Comparison of ENCODE assay signal across 37 mouse cellular contexts in the genomic region with DNA sequence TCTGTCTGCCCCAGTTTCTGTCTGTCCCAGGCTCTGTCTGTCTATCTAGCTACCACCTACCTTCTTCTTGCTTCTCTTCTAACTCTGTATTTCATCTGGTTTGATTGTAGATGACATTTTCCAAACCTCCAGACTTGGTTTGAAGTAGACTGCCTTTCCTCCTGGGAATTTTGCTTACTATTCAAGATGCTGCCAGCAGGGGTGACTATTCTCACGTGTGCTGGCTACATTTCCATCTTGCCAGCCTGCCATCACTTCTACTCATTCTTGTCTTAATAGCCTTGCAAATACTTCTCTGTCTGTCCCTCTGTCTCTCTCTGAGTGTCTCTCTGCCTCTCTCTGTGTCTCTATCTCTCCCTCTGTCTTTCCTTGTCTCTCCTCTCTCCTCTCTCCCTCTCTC. TPM values are rescaled to one million over a fixed set of nuclear protein-coding genes. Genes with fewer than 3 reads are reported as not detected.
DNase-seq lines count a peak whose midpoint lies in the region; ATAC-seq and TF ChIP-seq lines count a peak whose summit lies in the region.
"Had no signal": no experiment of that assay in that cellular context is flagged by ENCODE, and none has a peak within 500 bp of the region (broad histone marks: within the 10 kb centered on the region; RNA-seq: fewer than 3 reads in every experiment).

No protein-coding gene starts in this region.

- H3K36me3 ChIP-seq in kidney, postnatal 0 days (ENCODE audit: insufficient read depth, low read length), result no peaks in the 10 kb centered on the region
- no peaks in the 10 kb centered on the region for H3K36me3 ChIP-seq in midbrain, postnatal 0 days (ENCODE audit: insufficient read depth, low read length)
- H3K36me3 ChIP-seq in midbrain, embryonic 16.5 days (ENCODE audit: control insufficient read depth, insufficient read depth, low read length), result no peaks in the 10 kb centered on the region
- no peaks in the 10 kb centered on the region for H3K36me3 ChIP-seq in stomach, postnatal 0 days (ENCODE audit: control insufficient read depth, insufficient read depth, low read length)
- H3K36me3 ChIP-seq: embryonic facial prominence, embryonic 10.5 days; embryonic facial prominence, embryonic 15.5 days; hindbrain, embryonic 15.5 days; liver, embryonic 13.5 days; stomach, embryonic 15.5 days had no signal

- H3K9ac ChIP-seq in kidney, postnatal 0 days (ENCODE audit: low read depth, low read length), result no peak overlapping the region
- no peak overlapping the region for H3K9ac ChIP-seq in midbrain, postnatal 0 days (replicated peaks; ENCODE audit: low read length, poor library complexity, severe bottlenecking)
- no peak overlapping the region for H3K9ac ChIP-seq in midbrain, embryonic 16.5 days (ENCODE audit: low read depth, low read length)
- no peak overlapping the region for H3K9ac ChIP-seq in stomach, postnatal 0 days (ENCODE audit: low read length)
- H3K9ac ChIP-seq: embryonic facial prominence, embryonic 15.5 days; hindbrain, embryonic 15.5 days; liver, embryonic 13.5 days; stomach, embryonic 15.5 days had no signal

- TF ChIP-seq EP300 in stomach, postnatal 0 days (optimal IDR thresholded peaks at IDR 0.05), result no peak

- ATAC-seq in kidney, postnatal 0 days (replicated peaks; ENCODE audit: low FRiP score, low read depth), result no peak
- no peak for ATAC-seq in midbrain, postnatal 0 days (ENCODE audit: low FRiP score)
- no peak for ATAC-seq in midbrain, embryonic 16.5 days
- no peak for ATAC-seq in stomach, postnatal 0 days (ENCODE audit: low FRiP score, low TSS enrichment)
- ATAC-seq: forebrain, embryonic 14.5 days had no signal

- H3K4me3 ChIP-seq in kidney, postnatal 0 days (replicated peaks; ENCODE audit: low read depth, low read length), result no peak overlapping the region
- H3K4me3 ChIP-seq in midbrain, postnatal 0 days (ENCODE audit: low read depth, low read length), result no peak overlapping the region
- no peak overlapping the region for H3K4me3 ChIP-seq in midbrain, embryonic 16.5 days (ENCODE audit: low read depth, low read length)
- no peak overlapping the region for H3K4me3 ChIP-seq in stomach, postnatal 0 days (ENCODE audit: low read depth, low read length)
- H3K4me3 ChIP-seq: embryonic facial prominence, embryonic 10.5 days; embryonic facial prominence, embryonic 15.5 days; gastrocnemius, adult 2 months; hindbrain, embryonic 15.5 days; liver, embryonic 13.5 days; stomach, embryonic 15.5 days had no signal

- DNase-seq in kidney, postnatal 0 days (ENCODE audit: low spot score), result no peak
- no peak for DNase-seq in kidney, postnatal 25 days
- no peak for DNase-seq in midbrain, postnatal 0 days (ENCODE audit: low spot score)
- DNase-seq in ZHBTc4 (ENCODE audit: low read depth, low spot score), result peak; percentile 30
- no peak for DNase-seq in stomach, postnatal 0 days (ENCODE audit: low spot score)
- no peak for DNase-seq in embryo, embryonic 11 days
- DNase-seq: adrenal gland, postnatal 10 days; B cell, adult 2 months; cerebellum, adult 11-12 months; cerebellum, adult 9-11 months; gastrocnemius, postnatal 36 days; heart, adult 18-20 months; heart, postnatal 4 days; kidney, adult 8-10 months; kidney, postnatal 10 days; left cerebral cortex, postnatal 4 days; liver, embryonic 13.5 days; lung, adult 18-20 months; lung, postnatal 14 days; right cerebral cortex, postnatal 25 days; thymus, adult 18-20 months; thymus, postnatal 25 days had no signal

- peak; percentile 7; the same call in 1 of the 2 replicates for TF ChIP-seq CTCF in kidney, postnatal 0 days (IDR thresholded peaks at IDR 0.05; ENCODE audit: low read depth)
- TF ChIP-seq CTCF in midbrain, postnatal 0 days (IDR thresholded peaks at IDR 0.05), result peak; percentile 16; the same call in 1 of the 2 replicates
- TF ChIP-seq CTCF in stomach, postnatal 0 days (IDR thresholded peaks at IDR 0.05; ENCODE audit: low read depth), result peak; percentile 43

- no peaks in the 10 kb centered on the region for H3K9me3 ChIP-seq in kidney, postnatal 0 days (replicated peaks; ENCODE audit: low read length)
- H3K9me3 ChIP-seq in midbrain, postnatal 0 days (ENCODE audit: low read length), result no peaks in the 10 kb centered on the region
- H3K9me3 ChIP-seq in midbrain, embryonic 16.5 days (replicated peaks; ENCODE audit: control insufficient read depth, low read length, poor library complexity, severe bottlenecking), result no peaks in the 10 kb centered on the region
- no peaks in the 10 kb centered on the region for H3K9me3 ChIP-seq in stomach, postnatal 0 days (ENCODE audit: control insufficient read depth, low read length)
- H3K9me3 ChIP-seq: embryonic facial prominence, embryonic 10.5 days; embryonic facial prominence, embryonic 15.5 days; hindbrain, embryonic 15.5 days; liver, embryonic 13.5 days; stomach, embryonic 15.5 days had no signal

- H3K27me3 ChIP-seq in kidney, postnatal 0 days (ENCODE audit: insufficient read depth, low read length), result no peaks in the 10 kb centered on the region
- H3K27me3 ChIP-seq in midbrain, postnatal 0 days (ENCODE audit: insufficient read depth, low read length), result no peaks in the 10 kb centered on the region
- no peaks in the 10 kb centered on the region for H3K27me3 ChIP-seq in midbrain, embryonic 16.5 days (ENCODE audit: control insufficient read depth, insufficient read depth, low read depth, low read length)
- no peaks in the 10 kb centered on the region for H3K27me3 ChIP-seq in stomach, postnatal 0 days (ENCODE audit: control insufficient read depth, insufficient read depth, low read length)
- H3K27me3 ChIP-seq: embryonic facial prominence, embryonic 15.5 days; hindbrain, embryonic 15.5 days; stomach, embryonic 15.5 days had no signal

- no peak overlapping the region for H3K4me2 ChIP-seq in kidney, postnatal 0 days (ENCODE audit: low read length)
- no peak overlapping the region for H3K4me2 ChIP-seq in midbrain, postnatal 0 days (ENCODE audit: low read depth, low read length, poor library complexity, severe bottlenecking)
- H3K4me2 ChIP-seq in midbrain, embryonic 16.5 days (ENCODE audit: low read length), result no peak overlapping the region
- H3K4me2 ChIP-seq in stomach, postnatal 0 days (replicated peaks; ENCODE audit: low read depth), result no peak overlapping the region
- H3K4me2 ChIP-seq: embryonic facial prominence, embryonic 15.5 days; heart, embryonic 11.5 days; hindbrain, embryonic 15.5 days; liver, embryonic 13.5 days; stomach, embryonic 15.5 days had no signal

- H3K27ac ChIP-seq in kidney, postnatal 0 days, result no peak overlapping the region
- H3K27ac ChIP-seq in midbrain, postnatal 0 days (ENCODE audit: low read depth, low read length), result no peak overlapping the region
- no peak overlapping the region for H3K27ac ChIP-seq in midbrain, embryonic 16.5 days (ENCODE audit: low read length)
- no peak overlapping the region for H3K27ac ChIP-seq in stomach, postnatal 0 days (replicated peaks)
- H3K27ac ChIP-seq: embryonic facial prominence, embryonic 10.5 days; embryonic facial prominence, embryonic 15.5 days; gastrocnemius, adult 2 months; hindbrain, embryonic 15.5 days; liver, embryonic 13.5 days; stomach, embryonic 15.5 days had no signal

- WGBS in kidney, postnatal 0 days, result 43% methylated on average over 1 of the region's 1 CpGs
- WGBS in midbrain, postnatal 0 days, result 4% methylated on average over 1 of the region's 1 CpGs
- 17% methylated on average over 1 of the region's 1 CpGs for WGBS in midbrain, embryonic 16.5 days
- WGBS in stomach, postnatal 0 days, result 40% methylated on average over 1 of the region's 1 CpGs

- H3K4me1 ChIP-seq in kidney, postnatal 0 days (replicated peaks; ENCODE audit: insufficient read depth, low read length), result no peaks in the 10 kb centered on the region
- H3K4me1 ChIP-seq in midbrain, postnatal 0 days (ENCODE audit: insufficient read depth, low read length), result no peaks in the 10 kb centered on the region
- peaks cover 6% of the 10 kb centered on the region; the same call in 1 of the 2 replicates for H3K4me1 ChIP-seq in midbrain, embryonic 16.5 days (ENCODE audit: control insufficient read depth, insufficient read depth, low read length)
- H3K4me1 ChIP-seq in stomach, postnatal 0 days (replicated peaks; ENCODE audit: control insufficient read depth, insufficient read depth), result no peaks in the 10 kb centered on the region

RNA-seq across cellular contexts. Expression of gene Prss22, which starts 2.5 kb away (rescaled TPM):
- 0.43 and 0.72 TPM in 2 replicates for polyA plus RNA-seq in kidney, postnatal 0 days (2015; fragmentation: Nextera tagmentation; extraction: Ambion mirVana)
- not detected in 2 replicates for total RNA-seq in midbrain, postnatal 0 days (2014; rRNA removed)
- 0.17 TPM in 1 of 2 replicates, not detected in the other for polyA plus RNA-seq in midbrain, postnatal 0 days (2015; fragmentation: Nextera tagmentation; extraction: Ambion mirVana)
- polyA plus RNA-seq in midbrain, embryonic 16.5 days (2015; fragmentation: Nextera tagmentation; extraction: Ambion mirVana), result not detected in 2 replicates
- 3.4 and 4.8 TPM in 2 replicates for polyA plus RNA-seq in stomach, postnatal 0 days (2015; fragmentation: Nextera tagmentation; extraction: Ambion mirVana)
- total RNA-seq: adrenal gland, postnatal 10 days; common myeloid progenitor, adult 5-6 weeks; gastrocnemius, adult 2 months; gastrocnemius, postnatal 36 days; heart, adult 18-20 months; heart, postnatal 4 days; layer of hippocampus, postnatal 14 days; left cerebral cortex, postnatal 4 days had no signal
- polyA plus RNA-seq: forebrain, embryonic 14.5 days; heart, embryonic 11.5 days; heart, embryonic 16.5 days; hindbrain, embryonic 15.5 days; intestine, embryonic 14.5 days; liver, embryonic 13.5 days; neural tube, embryonic 14.5 days had no signal

RNA-seq across cellular contexts. Expression of gene Prss30, which starts 15.1 kb away (rescaled TPM):
- 0.18 and 0.25 TPM in 2 replicates for polyA plus RNA-seq in kidney, postnatal 0 days (2015; fragmentation: Nextera tagmentation; extraction: Ambion mirVana)
- 1.8 TPM in 1 of 2 replicates, not detected in the other for total RNA-seq in midbrain, postnatal 0 days (2014; rRNA removed)
- polyA plus RNA-seq in midbrain, postnatal 0 days (2015; fragmentation: Nextera tagmentation; extraction: Ambion mirVana), result 0.15 and 0.17 TPM in 2 replicates
- polyA plus RNA-seq in midbrain, embryonic 16.5 days (2015; fragmentation: Nextera tagmentation; extraction: Ambion mirVana), result 0.24 TPM in 1 of 2 replicates, not detected in the other
- 0.08 and 0.11 TPM in 2 replicates for polyA plus RNA-seq in stomach, postnatal 0 days (2015; fragmentation: Nextera tagmentation; extraction: Ambion mirVana)
- total RNA-seq: common myeloid progenitor, adult 5-6 weeks; gastrocnemius, adult 2 months; gastrocnemius, postnatal 36 days; heart, adult 18-20 months; heart, postnatal 4 days had no signal
- polyA plus RNA-seq: embryonic facial prominence, embryonic 10.5 days; embryonic facial prominence, embryonic 15.5 days; forebrain, embryonic 14.5 days; heart, embryonic 11.5 days; hindbrain, embryonic 15.5 days; liver, embryonic 13.5 days had no signal

RNA-seq across cellular contexts. Expression of gene Sbpl, which starts 40.3 kb away (rescaled TPM):
- polyA plus RNA-seq in kidney, postnatal 0 days (2015; fragmentation: Nextera tagmentation; extraction: Ambion mirVana), result not detected in 2 replicates
- not detected in 2 replicates for total RNA-seq in midbrain, postnatal 0 days (2014; rRNA removed)
- not detected in 2 replicates for polyA plus RNA-seq in midbrain, postnatal 0 days (2015; fragmentation: Nextera tagmentation; extraction: Ambion mirVana)
- not detected in 2 replicates for polyA plus RNA-seq in midbrain, embryonic 16.5 days (2015; fragmentation: Nextera tagmentation; extraction: Ambion mirVana)
- polyA plus RNA-seq in stomach, postnatal 0 days (2015; fragmentation: Nextera tagmentation; extraction: Ambion mirVana), result not detected in 2 replicates
- total RNA-seq: adrenal gland, postnatal 10 days; common myeloid progenitor, adult 5-6 weeks; gastrocnemius, adult 2 months; gastrocnemius, postnatal 36 days; heart, adult 18-20 months; heart, postnatal 4 days; layer of hippocampus, postnatal 14 days; left cerebral cortex, postnatal 4 days had no signal
- polyA plus RNA-seq: embryonic facial prominence, embryonic 10.5 days; embryonic facial prominence, embryonic 15.5 days; forebrain, embryonic 14.5 days; frontal cortex, adult 2 months; heart, embryonic 11.5 days; heart, embryonic 16.5 days; hindbrain, embryonic 15.5 days; intestine, embryonic 14.5 days; limb, embryonic 14.5 days; liver, embryonic 13.5 days; neural tube, embryonic 14.5 days; stomach, embryonic 15.5 days had no signal

RNA-seq across cellular contexts. Expression of gene Prss27, which starts 42.5 kb away (rescaled TPM):
- 0.68 and 0.78 TPM in 2 replicates for polyA plus RNA-seq in kidney, postnatal 0 days (2015; fragmentation: Nextera tagmentation; extraction: Ambion mirVana)
- total RNA-seq in midbrain, postnatal 0 days (2014; rRNA removed), result not detected in 2 replicates
- not detected in 2 replicates for polyA plus RNA-seq in midbrain, postnatal 0 days (2015; fragmentation: Nextera tagmentation; extraction: Ambion mirVana)
- 0.19 and 0.27 TPM in 2 replicates for polyA plus RNA-seq in midbrain, embryonic 16.5 days (2015; fragmentation: Nextera tagmentation; extraction: Ambion mirVana)
- polyA plus RNA-seq in stomach, postnatal 0 days (2015; fragmentation: Nextera tagmentation; extraction: Ambion mirVana), result 40.8 and 47.1 TPM in 2 replicates
- total RNA-seq: common myeloid progenitor, adult 5-6 weeks; gastrocnemius, adult 2 months; gastrocnemius, postnatal 36 days; heart, adult 18-20 months; heart, postnatal 4 days; layer of hippocampus, postnatal 14 days; left cerebral cortex, postnatal 4 days had no signal
- polyA plus RNA-seq: forebrain, embryonic 14.5 days; frontal cortex, adult 2 months; liver, embryonic 13.5 days had no signal

RNA-seq across cellular contexts. Expression of gene Sbp, which starts 53.9 kb away (rescaled TPM):
- polyA plus RNA-seq in kidney, postnatal 0 days (2015; fragmentation: Nextera tagmentation; extraction: Ambion mirVana), result not detected in 2 replicates
- not detected in 2 replicates for total RNA-seq in midbrain, postnatal 0 days (2014; rRNA removed)
- polyA plus RNA-seq in midbrain, postnatal 0 days (2015; fragmentation: Nextera tagmentation; extraction: Ambion mirVana), result not detected in 2 replicates
- not detected in 2 replicates for polyA plus RNA-seq in midbrain, embryonic 16.5 days (2015; fragmentation: Nextera tagmentation; extraction: Ambion mirVana)
- polyA plus RNA-seq in stomach, postnatal 0 days (2015; fragmentation: Nextera tagmentation; extraction: Ambion mirVana), result not detected in 2 replicates
- total RNA-seq: adrenal gland, postnatal 10 days; common myeloid progenitor, adult 5-6 weeks; gastrocnemius, adult 2 months; gastrocnemius, postnatal 36 days; heart, adult 18-20 months; heart, postnatal 4 days; layer of hippocampus, postnatal 14 days; left cerebral cortex, postnatal 4 days had no signal
- polyA plus RNA-seq: embryonic facial prominence, embryonic 10.5 days; embryonic facial prominence, embryonic 15.5 days; forebrain, embryonic 14.5 days; frontal cortex, adult 2 months; heart, embryonic 11.5 days; heart, embryonic 16.5 days; hindbrain, embryonic 15.5 days; intestine, embryonic 14.5 days; limb, embryonic 14.5 days; liver, embryonic 13.5 days; neural tube, embryonic 14.5 days; stomach, embryonic 15.5 days had no signal
